Mouse (Mus musculus): Measurements from ENCODE around the gene Cep131. TPM values are rescaled to one million over a fixed set of nuclear protein-coding genes. Genes with fewer than 3 reads are reported as not detected.
A peak's percentile ranks its signal among the peaks of the same experiment; 100 is the strongest.

The Cep131 gene
- polyA plus RNA-seq, 1 experiment from 2014 or later = 27.3 TPM

GRCm38 (mm10) chr11:120092817-120093591, 6.4 kb upstream of the Cep131 start:
- no peaks in the 10 kb centered on the region for H3K9me3 ChIP-seq (ENCODE audit: low read depth, low read length)
- ATAC-seq (ENCODE audit: insufficient read depth) = no peak
- no peak overlapping the region for H3K4me3 ChIP-seq (ENCODE audit: low read depth, low read length)
- DNase-seq = no peak
- 0 out of 2 replicates have a peak, but pooled peaks cover 5% of the 10 kb centered on the region for H3K4me1 ChIP-seq (ENCODE audit: insufficient read depth)
- peaks cover 51% of the 10 kb centered on the region for H3K36me3 ChIP-seq (ENCODE audit: insufficient read depth)
- TF ChIP-seq CTCF (IDR thresholded peaks at IDR 0.05; ENCODE audit: low read depth) = no peak
- no peak overlapping the region for H3K4me2 ChIP-seq
- H3K27me3 ChIP-seq (ENCODE audit: insufficient read depth, low read length) = no peaks in the 10 kb centered on the region
- H3K27ac ChIP-seq (ENCODE audit: low read depth) = no peak overlapping the region
- no peak overlapping the region for H3K9ac ChIP-seq
- 70% methylated on average over 23 of the region's 23 CpGs for WGBS

GRCm38 (mm10) chr11:120090661-120091060, 4.0 kb upstream of the Cep131 start:
- H3K36me3 ChIP-seq (ENCODE audit: insufficient read depth) = peaks cover 51% of the 10 kb centered on the region
- H3K4me1 ChIP-seq (ENCODE audit: insufficient read depth) = no peaks in the 10 kb centered on the region; the same call in 1 of the 2 replicates
- 87% methylated on average over 4 of the region's 4 CpGs for WGBS

GRCm38 (mm10) chr11:120085891-120086627, 568 bp downstream of the Cep131 start:
- peaks cover 34% of the 10 kb centered on the region for H3K36me3 ChIP-seq (ENCODE audit: insufficient read depth)
- ATAC-seq (ENCODE audit: insufficient read depth) (peak; percentile 29; the same call in 1 of the 2 replicates), DNase-seq (peak; percentile 47)
- H3K4me1 ChIP-seq (ENCODE audit: insufficient read depth) = no peaks in the 10 kb centered on the region; the same call in 1 of the 2 replicates
- H3K27ac ChIP-seq (ENCODE audit: low read depth) = 0 out of 2 replicates have a peak overlapping the region, but pooled peaks have one; percentile 67
- peak overlapping the region; percentile 86 for H3K9ac ChIP-seq
- WGBS = 0% methylated on average over 25 of the region's 25 CpGs
- H3K4me2 ChIP-seq = peak overlapping the region; percentile 90
- TF ChIP-seq CTCF (IDR thresholded peaks at IDR 0.05; ENCODE audit: low read depth) = peak; percentile 11; the same call in 1 of the 2 replicates
- peak overlapping the region; percentile 80 for H3K4me3 ChIP-seq (ENCODE audit: low read depth, low read length)
- H3K9me3 ChIP-seq (ENCODE audit: low read depth, low read length) = no peaks in the 10 kb centered on the region
- no peaks in the 10 kb centered on the region for H3K27me3 ChIP-seq (ENCODE audit: insufficient read depth, low read length)

More at GRCm38 (mm10) chr11:120090661-120091060, 4.0 kb upstream of the Cep131 start:
- Histone ChIP-seq H3K4me2 (no peak overlapping the region), H3K9me3 (ENCODE audit: low read depth, low read length) (no peaks in the 10 kb centered on the region), H3K4me3 (ENCODE audit: low read depth, low read length) (no peak overlapping the region), H3K27me3 (ENCODE audit: insufficient read depth, low read length) (no peaks in the 10 kb centered on the region), H3K27ac (ENCODE audit: low read depth) (no peak overlapping the region), H3K9ac (no peak overlapping the region)
- TF ChIP-seq CTCF (IDR thresholded peaks at IDR 0.05; ENCODE audit: low read depth) = no peak
- DNase-seq (no peak), ATAC-seq (ENCODE audit: insufficient read depth) (no peak)

- no peaks in the 10 kb centered on the region for H3K9me3 ChIP-seq (ENCODE audit: low read depth, low read length)
- H3K4me3 ChIP-seq (ENCODE audit: low read depth, low read length) = no peak overlapping the region
- H3K27me3 ChIP-seq (ENCODE audit: insufficient read depth, low read length) = no peaks in the 10 kb centered on the region
- peaks cover 61% of the 10 kb centered on the region for H3K36me3 ChIP-seq (ENCODE audit: insufficient read depth)
- H3K4me1 ChIP-seq (ENCODE audit: insufficient read depth) = no peaks in the 10 kb centered on the region
- WGBS = 72% methylated on average over 6 of the region's 6 CpGs
- no peak for TF ChIP-seq CTCF (IDR thresholded peaks at IDR 0.05; ENCODE audit: low read depth)
- no peak overlapping the region for H3K9ac ChIP-seq
- no peak overlapping the region for H3K4me2 ChIP-seq
- peak; percentile 53; the same call in 1 of the 2 replicates for ATAC-seq (ENCODE audit: insufficient read depth)
- no peak overlapping the region for H3K27ac ChIP-seq (ENCODE audit: low read depth)
- peak; percentile 72 for DNase-seq
These were observed 6.3 kb downstream of the Cep131 start for GRCm38 (mm10) chr11:120080282-120080681.

GRCm38 (mm10) chr11:120076191-120076590, 10.4 kb downstream of the Cep131 start:
- no peak for TF ChIP-seq CTCF (IDR thresholded peaks at IDR 0.05; ENCODE audit: low read depth)
- no peak for DNase-seq
- 67% methylated on average over 3 of the region's 3 CpGs for WGBS

GRCm38 (mm10) chr11:120072986-120073647, 13.5 kb downstream of the Cep131 start:
- H3K4me2 ChIP-seq = no peak overlapping the region
- WGBS = 83% methylated on average over 9 of the region's 9 CpGs
- H3K4me1 ChIP-seq (ENCODE audit: insufficient read depth) = no peaks in the 10 kb centered on the region; the same call in 1 of the 2 replicates
- H3K4me3 ChIP-seq (ENCODE audit: low read depth, low read length) = no peak overlapping the region
- H3K9me3 ChIP-seq (ENCODE audit: low read depth, low read length) = no peaks in the 10 kb centered on the region
- no peak overlapping the region for H3K27ac ChIP-seq (ENCODE audit: low read depth)
- ATAC-seq (ENCODE audit: insufficient read depth) (no peak), DNase-seq (no peak)
- H3K27me3 ChIP-seq (ENCODE audit: insufficient read depth, low read length) = no peaks in the 10 kb centered on the region
- TF ChIP-seq CTCF (IDR thresholded peaks at IDR 0.05; ENCODE audit: low read depth) = peak; percentile 48
- H3K9ac ChIP-seq = no peak overlapping the region
- peaks cover 79% of the 10 kb centered on the region for H3K36me3 ChIP-seq (ENCODE audit: insufficient read depth)

More at GRCm38 (mm10) chr11:120076191-120076590, 10.4 kb downstream of the Cep131 start:
- Histone ChIP-seq H3K4me1 (ENCODE audit: insufficient read depth) (no peaks in the 10 kb centered on the region), H3K4me3 (ENCODE audit: low read depth, low read length) (no peak overlapping the region), H3K27me3 (ENCODE audit: insufficient read depth, low read length) (no peaks in the 10 kb centered on the region), H3K36me3 (ENCODE audit: insufficient read depth) (peaks cover 72% of the 10 kb centered on the region), H3K9me3 (ENCODE audit: low read depth, low read length) (no peaks in the 10 kb centered on the region), H3K4me2 (no peak overlapping the region), H3K27ac (ENCODE audit: low read depth) (no peak overlapping the region), H3K9ac (no peak overlapping the region)
- no peak for ATAC-seq (ENCODE audit: insufficient read depth)
